Mouse (Mus musculus): ENCODE data around the gene Pla2g4a. TPM values are rescaled to one million over a fixed set of nuclear protein-coding genes. Genes with fewer than 3 reads are reported as not detected.

Pla2g4a gene
- polyA plus RNA-seq, 1 experiment: 0.42 TPM

GRCm38 (mm10) chr1:149961425-149962303, 574 bp upstream of the Pla2g4a start:
- no peak for TF ChIP-seq POLR2A (IDR thresholded peaks at IDR 0.05; ENCODE audit: low read depth, low read length)
- no peak for TF ChIP-seq CTCF (IDR thresholded peaks at IDR 0.05; ENCODE audit: extremely low read depth, insufficient read length, insufficient replicate concordance, low read depth, low read length)
- Histone ChIP-seq H3K4me1 (ENCODE audit: control insufficient read depth, insufficient read depth, insufficient read length, low read length) (0 out of 2 replicates have a peak, but pooled peaks cover 1% of the 10 kb centered on the region), H3K36me3 (ENCODE audit: control insufficient read depth, insufficient read depth, low read length) (no peaks in the 10 kb centered on the region), H3K27me3 (ENCODE audit: control insufficient read depth, insufficient read depth, low read length) (no peaks in the 10 kb centered on the region), H3K4me3 (ENCODE audit: low read depth, low read length) (no peak overlapping the region), H3K27ac (ENCODE audit: insufficient read depth, low read depth, low read length) (0 out of 2 replicates have a peak overlapping the region, but pooled peaks have one; percentile 94)
- WGBS: 39% methylated on average over 9 of the region's 9 CpGs

GRCm38 (mm10) chr1:149960251-149960650, 839 bp downstream of the Pla2g4a start:
- WGBS: 77% methylated on average over 4 of the region's 4 CpGs
- no peak overlapping the region for H3K27ac ChIP-seq (ENCODE audit: insufficient read depth, low read depth, low read length)
- H3K36me3 ChIP-seq (ENCODE audit: control insufficient read depth, insufficient read depth, low read length): no peaks in the 10 kb centered on the region
- peak overlapping the region; percentile 41 for H3K4me3 ChIP-seq (ENCODE audit: low read depth, low read length)
- no peak for TF ChIP-seq POLR2A (IDR thresholded peaks at IDR 0.05; ENCODE audit: low read depth, low read length)
- no peak for TF ChIP-seq CTCF (IDR thresholded peaks at IDR 0.05; ENCODE audit: extremely low read depth, insufficient read length, insufficient replicate concordance, low read depth, low read length)
- no peaks in the 10 kb centered on the region for H3K27me3 ChIP-seq (ENCODE audit: control insufficient read depth, insufficient read depth, low read length)
- H3K4me1 ChIP-seq (ENCODE audit: control insufficient read depth, insufficient read depth, insufficient read length, low read length): 0 out of 2 replicates have a peak, but pooled peaks cover 1% of the 10 kb centered on the region

GRCm38 (mm10) chr1:149959069-149959468, 2.0 kb downstream of the Pla2g4a start:
- no peak for TF ChIP-seq POLR2A (IDR thresholded peaks at IDR 0.05; ENCODE audit: low read depth, low read length)
- TF ChIP-seq CTCF (IDR thresholded peaks at IDR 0.05; ENCODE audit: extremely low read depth, insufficient read length, insufficient replicate concordance, low read depth, low read length): no peak

GRCm38 (mm10) chr1:149955482-149955881, 5.6 kb downstream of the Pla2g4a start:
- Histone ChIP-seq H3K36me3 (ENCODE audit: control insufficient read depth, insufficient read depth, low read length) (no peaks in the 10 kb centered on the region), H3K27me3 (ENCODE audit: control insufficient read depth, insufficient read depth, low read length) (no peaks in the 10 kb centered on the region), H3K27ac (ENCODE audit: insufficient read depth, low read depth, low read length) (no peak overlapping the region), H3K4me1 (ENCODE audit: control insufficient read depth, insufficient read depth, insufficient read length, low read length) (0 out of 2 replicates have a peak, but pooled peaks cover 2% of the 10 kb centered on the region), H3K4me3 (ENCODE audit: low read depth, low read length) (no peak overlapping the region)
- no peak for TF ChIP-seq POLR2A (IDR thresholded peaks at IDR 0.05; ENCODE audit: low read depth, low read length)
- TF ChIP-seq CTCF (IDR thresholded peaks at IDR 0.05; ENCODE audit: extremely low read depth, insufficient read length, insufficient replicate concordance, low read depth, low read length): no peak
- WGBS: 71% methylated on average over 4 of the region's 4 CpGs

More at GRCm38 (mm10) chr1:149959069-149959468, 2.0 kb downstream of the Pla2g4a start:
- H3K36me3 ChIP-seq (ENCODE audit: control insufficient read depth, insufficient read depth, low read length): no peaks in the 10 kb centered on the region
- WGBS: 70% methylated on average over 1 of the region's 1 CpGs
- 0 out of 2 replicates have a peak, but pooled peaks cover 1% of the 10 kb centered on the region for H3K4me1 ChIP-seq (ENCODE audit: control insufficient read depth, insufficient read depth, insufficient read length, low read length)
- H3K27ac ChIP-seq (ENCODE audit: insufficient read depth, low read depth, low read length): no peak overlapping the region
- no peaks in the 10 kb centered on the region for H3K27me3 ChIP-seq (ENCODE audit: control insufficient read depth, insufficient read depth, low read length)
- H3K4me3 ChIP-seq (ENCODE audit: low read depth, low read length): no peak overlapping the region

GRCm38 (mm10) chr1:149954026-149954425, 7.1 kb downstream of the Pla2g4a start:
- H3K36me3 ChIP-seq (ENCODE audit: control insufficient read depth, insufficient read depth, low read length): no peaks in the 10 kb centered on the region
- WGBS: 87% methylated on average over 6 of the region's 6 CpGs
- no peak for TF ChIP-seq CTCF (IDR thresholded peaks at IDR 0.05; ENCODE audit: extremely low read depth, insufficient read length, insufficient replicate concordance, low read depth, low read length)
- no peak for TF ChIP-seq POLR2A (IDR thresholded peaks at IDR 0.05; ENCODE audit: low read depth, low read length)

GRCm38 (mm10) chr1:149952050-149952449, 9.0 kb downstream of the Pla2g4a start:
- Histone ChIP-seq H3K4me1 (ENCODE audit: control insufficient read depth, insufficient read depth, insufficient read length, low read length) (0 out of 2 replicates have a peak, but pooled peaks cover 2% of the 10 kb centered on the region), H3K4me3 (ENCODE audit: low read depth, low read length) (no peak overlapping the region), H3K27ac (ENCODE audit: insufficient read depth, low read depth, low read length) (no peak overlapping the region), H3K36me3 (ENCODE audit: control insufficient read depth, insufficient read depth, low read length) (no peaks in the 10 kb centered on the region), H3K27me3 (ENCODE audit: control insufficient read depth, insufficient read depth, low read length) (no peaks in the 10 kb centered on the region)
- TF ChIP-seq CTCF (IDR thresholded peaks at IDR 0.05; ENCODE audit: extremely low read depth, insufficient read length, insufficient replicate concordance, low read depth, low read length): no peak
- TF ChIP-seq POLR2A (IDR thresholded peaks at IDR 0.05; ENCODE audit: low read depth, low read length): no peak

More at GRCm38 (mm10) chr1:149954026-149954425, 7.1 kb downstream of the Pla2g4a start:
- H3K4me3 ChIP-seq (ENCODE audit: low read depth, low read length): no peak overlapping the region
- no peak overlapping the region for H3K27ac ChIP-seq (ENCODE audit: insufficient read depth, low read depth, low read length)
- 0 out of 2 replicates have a peak, but pooled peaks cover 2% of the 10 kb centered on the region for H3K4me1 ChIP-seq (ENCODE audit: control insufficient read depth, insufficient read depth, insufficient read length, low read length)
- no peaks in the 10 kb centered on the region for H3K27me3 ChIP-seq (ENCODE audit: control insufficient read depth, insufficient read depth, low read length)

GRCm38 (mm10) chr1:149950656-149951055, 10.4 kb downstream of the Pla2g4a start:
- TF ChIP-seq CTCF (IDR thresholded peaks at IDR 0.05; ENCODE audit: extremely low read depth, insufficient read length, insufficient replicate concordance, low read depth, low read length): no peak
- no peak for TF ChIP-seq POLR2A (IDR thresholded peaks at IDR 0.05; ENCODE audit: low read depth, low read length)
- WGBS: 77% methylated on average over 3 of the region's 3 CpGs
- no peak overlapping the region for H3K4me3 ChIP-seq (ENCODE audit: low read depth, low read length)
- 0 out of 2 replicates have a peak, but pooled peaks cover 2% of the 10 kb centered on the region for H3K4me1 ChIP-seq (ENCODE audit: control insufficient read depth, insufficient read depth, insufficient read length, low read length)
- H3K27ac ChIP-seq (ENCODE audit: insufficient read depth, low read depth, low read length): no peak overlapping the region
- H3K27me3 ChIP-seq (ENCODE audit: control insufficient read depth, insufficient read depth, low read length): no peaks in the 10 kb centered on the region
- no peaks in the 10 kb centered on the region for H3K36me3 ChIP-seq (ENCODE audit: control insufficient read depth, insufficient read depth, low read length)
